22 mouse cellular contexts compared by ENCODE assay signal in genomic region chr8:107397665-107398064, GRCm38 (mm10). TPM values are rescaled to one million over a fixed set of nuclear protein-coding genes. Genes with fewer than 3 reads are reported as not detected.
DNase-seq lines count a peak whose midpoint lies in the region; ATAC-seq and TF ChIP-seq lines count a peak whose summit lies in the region.
"Had no signal": no experiment of that assay in that cellular context is flagged by ENCODE, and none has a peak within 500 bp of the region (broad histone marks: within the 10 kb centered on the region; RNA-seq: fewer than 3 reads in every experiment).

No protein-coding gene starts in this region.

- no peaks in the 10 kb centered on the region for H3K36me3 ChIP-seq in kidney, postnatal 0 days (ENCODE audit: insufficient read depth, low read length)
- no peaks in the 10 kb centered on the region for H3K36me3 ChIP-seq in limb, embryonic 12.5 days
- H3K36me3 ChIP-seq: hindbrain, embryonic 12.5 days; stomach, embryonic 15.5 days had no signal

- H3K27ac ChIP-seq in kidney, postnatal 0 days, result peak overlapping the region; percentile 15; the same call in 1 of the 2 replicates
- peak overlapping the region; percentile 74 for H3K27ac ChIP-seq in limb, embryonic 12.5 days
- H3K27ac ChIP-seq: hindbrain, embryonic 12.5 days; stomach, embryonic 15.5 days had no signal

- 0 out of 2 replicates have a peak, but pooled peaks cover 6% of the 10 kb centered on the region for H3K4me1 ChIP-seq in kidney, postnatal 0 days (replicated peaks; ENCODE audit: insufficient read depth, low read length)
- H3K4me1 ChIP-seq in limb, embryonic 12.5 days (replicated peaks), result peaks cover 39% of the 10 kb centered on the region

- no peaks in the 10 kb centered on the region for H3K27me3 ChIP-seq in kidney, postnatal 0 days (ENCODE audit: insufficient read depth, low read length)
- H3K27me3 ChIP-seq in limb, embryonic 12.5 days, result no peaks in the 10 kb centered on the region
- H3K27me3 ChIP-seq: hindbrain, embryonic 12.5 days; Patski; stomach, embryonic 15.5 days had no signal

- H3K9ac ChIP-seq in kidney, postnatal 0 days (ENCODE audit: low read depth, low read length), result no peak overlapping the region
- H3K9ac ChIP-seq in limb, embryonic 12.5 days (replicated peaks), result no peak overlapping the region
- H3K9ac ChIP-seq: hindbrain, embryonic 12.5 days; stomach, embryonic 15.5 days had no signal

- H3K4me3 ChIP-seq in kidney, postnatal 0 days (replicated peaks; ENCODE audit: low read depth, low read length), result no peak overlapping the region
- H3K4me3 ChIP-seq in limb, embryonic 12.5 days (replicated peaks), result no peak overlapping the region
- H3K4me3 ChIP-seq: erythroblast, embryonic 14.5 days; hindbrain, embryonic 12.5 days; stomach, embryonic 15.5 days had no signal

- intact Hi-C loops in gastrocnemius, postnatal 36 days (cut with DNase I), result no loop called here

- TF ChIP-seq CTCF in kidney, postnatal 0 days (IDR thresholded peaks at IDR 0.05; ENCODE audit: low read depth), result no peak

- 31% methylated on average over 12 of the region's 12 CpGs for WGBS in kidney, postnatal 0 days
- 30% methylated on average over 12 of the region's 12 CpGs for WGBS in limb, embryonic 12.5 days

- DNase-seq in embryo, embryonic 10.5 days (ENCODE audit: low spot score), result peak; percentile 26
- no peak for DNase-seq in embryo, embryonic 10 days (ENCODE audit: low spot score)
- no peak for DNase-seq in kidney, postnatal 0 days (ENCODE audit: low spot score)
- DNase-seq in kidney, adult 18-20 months, result no peak
- no peak for DNase-seq in gastrocnemius, postnatal 36 days
- DNase-seq: adrenal gland, adult 8-10 months; cerebellum, adult 8-10 months; heart, adult 18-20 months; kidney, adult 8-10 months; kidney, postnatal 36 days; lung, adult 2 months; right cerebral cortex, postnatal 25 days; thymus, postnatal 14 days had no signal

- no peak for ATAC-seq in kidney, postnatal 0 days (replicated peaks; ENCODE audit: low FRiP score, low read depth)
- no peak for ATAC-seq in limb, embryonic 12.5 days (ENCODE audit: insufficient number of reproducible peaks, insufficient read depth, low FRiP score, low TSS enrichment, low read depth)
- no peak for ATAC-seq in megakaryocyte progenitor cell, adult 5-6 weeks (replicated peaks; ENCODE audit: poor library complexity)
- ATAC-seq in frontal cortex, adult (ENCODE audit: low TSS enrichment), result no peak
- ATAC-seq: forebrain, embryonic 16.5 days; Patski had no signal

- H3K9me3 ChIP-seq in kidney, postnatal 0 days (replicated peaks; ENCODE audit: low read length), result no peaks in the 10 kb centered on the region
- no peaks in the 10 kb centered on the region for H3K9me3 ChIP-seq in limb, embryonic 12.5 days
- H3K9me3 ChIP-seq: hindbrain, embryonic 12.5 days; stomach, embryonic 15.5 days had no signal

- H3K4me2 ChIP-seq in kidney, postnatal 0 days (ENCODE audit: low read length), result no peak overlapping the region
- H3K4me2 ChIP-seq in limb, embryonic 12.5 days, result no peak overlapping the region
- H3K4me2 ChIP-seq: hindbrain, embryonic 12.5 days; liver, embryonic 11.5 days; stomach, embryonic 15.5 days had no signal

RNA-seq across cellular contexts. Expression of gene Nqo1, which starts 5.3 kb away (rescaled TPM):
- 15.9 and 21.2 TPM in 2 replicates for polyA plus RNA-seq in kidney, postnatal 0 days (2015; fragmentation: Nextera tagmentation; extraction: Ambion mirVana)
- polyA plus RNA-seq in limb, embryonic 12.5 days (2016; fragmentation: Nextera tagmentation; extraction: Ambion mirVana), result 16.7 and 19.6 TPM in 2 replicates
- total RNA-seq in megakaryocyte progenitor cell, adult 5-6 weeks (2015), result 4.0 and 5.4 TPM in 2 replicates
- 2.8 and 3.5 TPM in 2 replicates for total RNA-seq in megakaryocyte progenitor cell, adult 5-6 weeks (2017)
- 10 to 100 TPM; 14.7 to 17.2 TPM for total RNA-seq in gastrocnemius, postnatal 36 days (2021)

RNA-seq across cellular contexts. Expression of gene Nob1, which starts 27.2 kb away (rescaled TPM):
- 47.5 and 50.0 TPM in 2 replicates for polyA plus RNA-seq in kidney, postnatal 0 days (2015; fragmentation: Nextera tagmentation; extraction: Ambion mirVana)
- polyA plus RNA-seq in limb, embryonic 12.5 days (2016; fragmentation: Nextera tagmentation; extraction: Ambion mirVana), result 102 and 103 TPM in 2 replicates
- 56.4 and 57.4 TPM in 2 replicates for total RNA-seq in megakaryocyte progenitor cell, adult 5-6 weeks (2015)
- 35.8 and 36.5 TPM in 2 replicates for total RNA-seq in megakaryocyte progenitor cell, adult 5-6 weeks (2017)
- 10 to 100 TPM; 17.6 to 22.5 TPM for total RNA-seq in gastrocnemius, postnatal 36 days (2021)

RNA-seq across cellular contexts. Expression of gene Wwp2, which starts 38.5 kb away (rescaled TPM):
- 38.9 and 46.8 TPM in 2 replicates for polyA plus RNA-seq in kidney, postnatal 0 days (2015; fragmentation: Nextera tagmentation; extraction: Ambion mirVana)
- 277 and 286 TPM in 2 replicates for polyA plus RNA-seq in limb, embryonic 12.5 days (2016; fragmentation: Nextera tagmentation; extraction: Ambion mirVana)
- 31.8 and 41.3 TPM in 2 replicates for total RNA-seq in megakaryocyte progenitor cell, adult 5-6 weeks (2015)
- total RNA-seq in megakaryocyte progenitor cell, adult 5-6 weeks (2017), result 52.3 and 54.7 TPM in 2 replicates
- 10 to 100 TPM; 13.1 to 17.1 TPM for total RNA-seq in gastrocnemius, postnatal 36 days (2021)
